Mouse (Mus musculus) kidney, adult 2 months (tissue): Measurements from ENCODE around the gene Zfp689.

Experiments used
- CTCF ChIP-seq: fragments of 200-500 bp; conservative IDR thresholded peaks from 2 replicates; pipeline ENCODE4 v1.5.1; 2011; ENCODE audit warnings: low read depth, mild to moderate bottlenecking, control low read depth, low read length, moderate library complexity, mixed read lengths; ENCODE audit not compliant: insufficient read depth, insufficient read length
- POLR2A ChIP-seq: fragments of 200-500 bp; IDR thresholded peaks from one replicate; pipeline ENCODE4 v1.6.1; 2011; ENCODE audit warnings: low read depth, low read length, control low read depth

- TF ChIP-seq POLR2A, result no peak
- TF ChIP-seq CTCF, result no peak
Measured at GRCm38 (mm10) chr7:127393944-127394333, 55.0 kb downstream of the Zfp689 start.
